Mouse (Mus musculus) small intestine, adult 2 months (tissue): Measurements from ENCODE around the gene Gtsf1l.

Experiments
- CTCF ChIP-seq: fragments of 200-500 bp; IDR thresholded peaks from 2 replicates; pipeline ENCODE4 v1.5.1; 2012; ENCODE audit warnings: low read depth, mild to moderate bottlenecking, control low read depth, inconsistent platforms, low read length, moderate library complexity, mixed read lengths; ENCODE audit not compliant: insufficient replicate concordance, insufficient read length; ENCODE audit errors: extremely low read depth
- POLR2A ChIP-seq: fragments of 200-500 bp; IDR thresholded peaks from 2 replicates; pipeline ENCODE4 v1.6.1; 2012; ENCODE audit warnings: low read depth, mild to moderate bottlenecking, control low read depth, inconsistent platforms, low read length, moderate library complexity

- TF ChIP-seq POLR2A (no peak), CTCF (no peak)
Measured at GRCm38 (mm10) chr2:163135931-163136330, 48.3 kb upstream of the Gtsf1l start.
